Mouse (Mus musculus) midbrain, embryonic 14.5 days (tissue): ENCODE results near the gene Flad1. TPM values are rescaled to one million over a fixed set of nuclear protein-coding genes. Genes with fewer than 3 reads are reported as not detected.
"Not testable (repeated sequence)": the region's sequence is repeated elsewhere in the genome, so short reads cannot be mapped to it uniquely, and the experiment has no call there.

Experiments
- ATAC-seq: fragments of 200-750 bp; cut with Nextera tagmentation; 2 replicates; pipeline ENCODE4 v1.8.0; 2017; ENCODE audit warnings: moderate number of reproducible peaks, moderate library complexity; ENCODE audit not compliant: low FRiP score, low TSS enrichment
- DNase-seq: peaks from one replicate; pipeline ENCODE4 v3.0.0-alpha.2; 2015
- H3K27ac ChIP-seq: fragments of 300-500 bp; sonication (generic); replicated peaks from 2 replicates; pipeline ENCODE4 v1.5.1; 2014; ENCODE audit warnings: mild to moderate bottlenecking, low read depth, low read length, moderate library complexity
- H3K27me3 ChIP-seq: fragments of 300-500 bp; sonication (generic); 2 replicates; pipeline ENCODE4 v1.6.1; 2014; ENCODE audit warnings: low read length, control low read depth, mixed read lengths; ENCODE audit not compliant: control insufficient read depth, insufficient read depth
- H3K36me3 ChIP-seq: fragments of 300-500 bp; sonication (generic); 2 replicates; pipeline ENCODE4 v1.6.1; 2014; ENCODE audit warnings: low read length, control low read depth; ENCODE audit not compliant: control insufficient read depth, insufficient read depth
- H3K4me1 ChIP-seq: fragments of 300-500 bp; sonication (generic); 2 replicates; pipeline ENCODE4 v1.6.1; 2014; ENCODE audit warnings: mild to moderate bottlenecking, antibody characterized with exemption, low read length, control low read depth; ENCODE audit not compliant: control insufficient read depth, insufficient read depth
- H3K4me2 ChIP-seq: fragments of 300-500 bp; sonication (generic); 2 replicates; pipeline ENCODE4 v1.6.1; 2014; ENCODE audit warnings: mild to moderate bottlenecking, low read length, moderate library complexity
- H3K4me3 ChIP-seq: fragments of 300-500 bp; sonication (generic); replicated peaks from 2 replicates; pipeline ENCODE4 v1.5.1; 2014; ENCODE audit warnings: low read depth, low read length
- H3K9ac ChIP-seq: fragments of 300-500 bp; sonication (generic); replicated peaks from 2 replicates; pipeline ENCODE4 v1.6.1; 2014; ENCODE audit warnings: mild to moderate bottlenecking, low read length, moderate library complexity
- H3K9me3 ChIP-seq: fragments of 300-500 bp; sonication (generic); 2 replicates; pipeline ENCODE4 v1.6.1; 2016; ENCODE audit warnings: low read length, control low read depth, mixed read lengths; ENCODE audit not compliant: control insufficient read depth
- WGBS: fragments of 180-500 bp; shearing (Covaris S2); extraction: QIAGEN DNeasy Blood & Tissue Kit; methylation state at CpG from one replicate; pipeline ENCODE4 v1.1.7; 2014; 5-methylcytosine and 5-hydroxymethylcytosine counted together
- polyA plus RNA-seq: library from polyadenylated mRNA; unstranded; fragments of >200 nt; fragmentation: Nextera tagmentation; extraction: Ambion mirVana; gene quantifications from 2 replicates; pipeline ENCODE4 v1.2.1, GENCODE M21; 2014

Gene Flad1
- polyA plus RNA-seq, 1 experiment from 2014 or later, result 34.9 TPM

DNA sequence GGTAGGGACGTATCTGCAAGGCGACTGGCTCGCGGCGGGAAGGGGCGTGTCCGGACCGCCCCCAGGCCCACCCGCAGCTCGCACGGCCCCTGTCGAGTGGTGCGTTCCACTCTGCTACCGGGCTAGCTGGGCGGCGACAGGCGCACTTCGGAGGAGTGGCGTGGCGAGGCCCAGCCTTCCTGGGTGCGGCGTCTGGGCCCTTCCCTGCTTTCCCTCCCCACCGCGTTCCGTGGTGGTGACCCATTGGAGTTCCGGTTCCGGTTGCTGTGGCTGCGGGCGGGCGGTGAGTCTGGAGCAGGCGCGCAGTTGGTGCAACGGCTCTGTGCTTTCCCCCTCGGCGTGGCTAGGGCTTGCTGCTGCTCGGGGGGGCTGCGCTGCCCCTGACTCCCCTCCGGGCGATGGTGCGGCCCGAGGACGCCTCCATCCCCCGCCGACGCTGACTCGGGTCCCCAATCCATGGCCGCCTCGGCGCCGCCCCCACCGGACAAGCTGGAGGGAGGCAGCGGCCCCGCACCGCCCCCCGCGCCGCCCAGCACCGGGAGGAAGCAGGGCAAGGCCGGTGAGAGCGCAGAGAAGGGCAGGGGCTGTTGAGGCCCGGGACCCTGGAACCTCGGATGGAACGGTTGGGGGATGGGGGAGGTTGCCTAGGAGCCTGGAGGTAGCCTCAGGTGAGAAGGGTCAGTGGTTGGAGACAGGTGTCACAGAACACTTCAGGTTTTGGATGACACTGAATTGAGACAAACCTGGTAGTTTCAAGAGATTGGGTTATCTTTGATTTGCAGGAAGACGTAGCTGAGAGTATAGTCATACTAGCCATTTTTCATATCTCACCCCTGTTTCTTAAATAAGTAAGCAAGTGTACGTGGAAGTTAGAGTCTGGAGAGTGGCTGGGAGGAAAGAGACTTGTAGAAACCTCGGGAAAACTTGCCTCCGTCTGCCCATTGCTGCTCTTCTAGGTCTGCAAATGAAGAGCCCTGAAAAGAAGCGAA lies 18.8 kb upstream of the Flad1 start, which contains the start of gene Pygo2:
TSS of gene Pygo2 (plus strand) at position 44 of the 989 bp plus-strand sequence.
- DNase-seq, result peak; percentile 95
- Histone ChIP-seq H3K9ac (peak within 1 kb of the TSS; percentile 79), H3K27ac (peak within 1 kb of the TSS; percentile 79), H3K9me3 (no peaks in the 10 kb centered on the region), H3K4me1 (peaks cover 9% of the 10 kb centered on the region), H3K36me3 (peaks cover 39% of the 10 kb centered on the region), H3K27me3 (no peaks in the 10 kb centered on the region), H3K4me2 (peak within 1 kb of the TSS; percentile 84), H3K4me3 (peak within 1 kb of the TSS; percentile 76)
- ATAC-seq, result peak; percentile 96
- 2% methylated on average over 68 of the region's 68 CpGs for WGBS

GRCm38 (mm10) chr3:89429021-89429420 lies 17.4 kb upstream of the Flad1 start:
- not testable (repeated sequence) for H3K4me1 ChIP-seq, H3K27me3 ChIP-seq, H3K9me3 ChIP-seq, DNase-seq, H3K4me3 ChIP-seq, ATAC-seq, H3K27ac ChIP-seq, H3K4me2 ChIP-seq, H3K9ac ChIP-seq
- WGBS, result 93% methylated on average over 7 of the region's 7 CpGs
- peaks cover 27% of the 10 kb centered on the region for H3K36me3 ChIP-seq

GRCm38 (mm10) chr3:89425876-89426275 lies 14.2 kb upstream of the Flad1 start:
- DNase-seq (no peak), ATAC-seq (no peak)
- Histone ChIP-seq H3K4me1 (peaks cover 8% of the 10 kb centered on the region), H3K9ac (no peak overlapping the region), H3K4me3 (no peak overlapping the region), H3K36me3 (peaks cover 7% of the 10 kb centered on the region), H3K27ac (no peak overlapping the region), H3K9me3 (no peaks in the 10 kb centered on the region), H3K4me2 (no peak overlapping the region), H3K27me3 (no peaks in the 10 kb centered on the region)
- WGBS, result 84% methylated on average over 4 of the region's 4 CpGs

DNA sequence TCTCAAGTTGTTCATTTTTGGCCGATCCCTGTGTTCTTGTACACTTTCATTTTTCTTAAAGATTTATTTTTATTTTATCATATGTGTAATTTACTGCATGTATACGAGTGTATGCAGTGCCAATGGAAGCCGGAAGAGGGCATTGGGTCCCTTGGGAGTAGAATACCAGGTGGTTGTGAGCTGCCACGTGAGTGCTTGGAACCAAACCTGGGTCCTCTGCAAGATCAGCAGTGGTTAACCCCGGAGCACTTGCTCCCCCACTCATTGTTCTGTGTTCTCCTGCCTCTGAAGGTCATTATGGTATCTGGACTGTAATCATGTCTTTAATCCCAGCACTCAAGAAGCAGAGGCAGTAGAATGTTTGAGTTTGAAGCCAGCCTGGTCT lies 13.5 kb upstream of the Flad1 start:
- ATAC-seq, result no peak
- WGBS, result 91% methylated on average over 5 of the region's 5 CpGs
- no peak overlapping the region for H3K4me2 ChIP-seq

GRCm38 (mm10) chr3:89424416-89425140 lies 12.9 kb upstream of the Flad1 start:
- peaks cover 7% of the 10 kb centered on the region for H3K36me3 ChIP-seq
- WGBS, result 94% methylated on average over 5 of the region's 5 CpGs
- no peaks in the 10 kb centered on the region for H3K27me3 ChIP-seq
- H3K4me3 ChIP-seq, result no peak overlapping the region
- no peak overlapping the region for H3K9ac ChIP-seq
- ATAC-seq (no peak), DNase-seq (no peak)
- no peaks in the 10 kb centered on the region for H3K9me3 ChIP-seq
- peaks cover 11% of the 10 kb centered on the region for H3K4me1 ChIP-seq
- H3K27ac ChIP-seq, result no peak overlapping the region
- no peak overlapping the region for H3K4me2 ChIP-seq

More for the DNA sequence above, 13.5 kb upstream of the Flad1 start:
- no peak overlapping the region for H3K4me3 ChIP-seq
- no peaks in the 10 kb centered on the region for H3K9me3 ChIP-seq
- H3K27ac ChIP-seq, result no peak overlapping the region
- peaks cover 7% of the 10 kb centered on the region; the same call in 1 of the 2 replicates for H3K4me1 ChIP-seq
- no peaks in the 10 kb centered on the region for H3K27me3 ChIP-seq
- DNase-seq, result no peak
- H3K9ac ChIP-seq, result no peak overlapping the region
- H3K36me3 ChIP-seq, result peaks cover 7% of the 10 kb centered on the region

- ATAC-seq, result no peak
- WGBS, result 70% methylated on average over 6 of the region's 6 CpGs
Observed at GRCm38 (mm10) chr3:89422556-89423205, 11.0 kb upstream of the Flad1 start.

DNA sequence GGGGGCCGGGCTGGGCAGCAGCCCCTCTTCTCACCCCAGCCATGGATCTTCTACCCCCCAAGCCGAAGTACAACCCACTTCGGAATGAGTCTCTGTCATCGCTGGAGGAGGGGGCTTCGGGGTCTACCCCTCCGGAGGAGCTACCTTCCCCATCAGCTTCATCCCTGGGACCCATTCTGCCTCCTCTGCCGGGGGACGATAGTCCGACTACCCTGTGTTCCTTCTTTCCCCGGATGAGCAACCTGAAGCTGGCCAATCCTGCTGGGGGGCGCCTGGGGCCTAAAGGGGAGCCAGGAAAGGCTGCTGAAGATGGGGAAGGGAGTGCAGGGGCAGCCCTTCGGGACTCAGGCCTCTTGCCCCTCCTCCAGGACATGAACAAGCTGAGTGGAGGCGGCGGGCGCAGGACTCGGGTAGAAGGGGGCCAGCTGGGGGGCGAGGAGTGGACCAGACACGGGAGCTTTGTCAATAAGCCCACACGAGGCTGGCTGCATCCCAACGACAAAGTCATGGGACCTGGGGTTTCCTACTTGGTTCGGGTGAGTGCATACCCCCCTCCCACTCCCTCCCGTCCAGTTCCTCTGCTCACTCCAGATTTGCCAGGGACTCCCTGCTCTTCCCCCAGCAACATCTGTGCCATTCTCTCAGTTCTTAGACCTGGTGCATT lies 10.3 kb upstream of the Flad1 start:
- Histone ChIP-seq H3K4me3 (peak overlapping the region; percentile 25), H3K4me2 (peak overlapping the region; percentile 51), H3K36me3 (peaks cover 1% of the 10 kb centered on the region; the same call in 1 of the 2 replicates), H3K27ac (no peak overlapping the region), H3K4me1 (peaks cover 22% of the 10 kb centered on the region), H3K27me3 (no peaks in the 10 kb centered on the region), H3K9ac (peak overlapping the region; percentile 49), H3K9me3 (no peaks in the 10 kb centered on the region)
- ATAC-seq (no peak), DNase-seq (peak; percentile 17)
- 8% methylated on average over 22 of the region's 22 CpGs for WGBS

More at GRCm38 (mm10) chr3:89422556-89423205, 11.0 kb upstream of the Flad1 start:
- peaks cover 17% of the 10 kb centered on the region for H3K4me1 ChIP-seq
- H3K27me3 ChIP-seq, result no peaks in the 10 kb centered on the region
- peaks cover 7% of the 10 kb centered on the region for H3K36me3 ChIP-seq
- DNase-seq, result no peak
- no peak overlapping the region for H3K27ac ChIP-seq
- H3K4me3 ChIP-seq, result no peak overlapping the region
- no peak overlapping the region; the same call in 1 of the 2 replicates for H3K9ac ChIP-seq
- H3K4me2 ChIP-seq, result peak overlapping the region; percentile 51
- no peaks in the 10 kb centered on the region for H3K9me3 ChIP-seq
